Mouse (Mus musculus) neutrophil, adult 5-6 weeks (primary cell): ENCODE data around the gene Samd9l. TPM values are rescaled to one million over a fixed set of nuclear protein-coding genes. Genes with fewer than 3 reads are reported as not detected.
"Not testable (repeated sequence)": the region's sequence is repeated elsewhere in the genome, so short reads cannot be mapped to it uniquely, and the experiment has no call there.

Source experiments
- ATAC-seq: fragments of 151-379, 151-347 bp; 2 replicates; pipeline ENCODE4 v1.8.0; 2017; ENCODE audit warnings: mild to moderate bottlenecking, moderate TSS enrichment; ENCODE audit not compliant: insufficient number of reproducible peaks, poor library complexity, low FRiP score, severe bottlenecking; ENCODE audit errors: extremely low read depth
- total RNA-seq: library from RNA; stranded (forward); fragments of 200-1000 nt; gene quantifications from 2 replicates; pipeline ENCODE4 v1.2.3, GENCODE M21; 2017

Samd9l gene
- total RNA-seq = 382 and 384 TPM in 2 replicates

DNA sequence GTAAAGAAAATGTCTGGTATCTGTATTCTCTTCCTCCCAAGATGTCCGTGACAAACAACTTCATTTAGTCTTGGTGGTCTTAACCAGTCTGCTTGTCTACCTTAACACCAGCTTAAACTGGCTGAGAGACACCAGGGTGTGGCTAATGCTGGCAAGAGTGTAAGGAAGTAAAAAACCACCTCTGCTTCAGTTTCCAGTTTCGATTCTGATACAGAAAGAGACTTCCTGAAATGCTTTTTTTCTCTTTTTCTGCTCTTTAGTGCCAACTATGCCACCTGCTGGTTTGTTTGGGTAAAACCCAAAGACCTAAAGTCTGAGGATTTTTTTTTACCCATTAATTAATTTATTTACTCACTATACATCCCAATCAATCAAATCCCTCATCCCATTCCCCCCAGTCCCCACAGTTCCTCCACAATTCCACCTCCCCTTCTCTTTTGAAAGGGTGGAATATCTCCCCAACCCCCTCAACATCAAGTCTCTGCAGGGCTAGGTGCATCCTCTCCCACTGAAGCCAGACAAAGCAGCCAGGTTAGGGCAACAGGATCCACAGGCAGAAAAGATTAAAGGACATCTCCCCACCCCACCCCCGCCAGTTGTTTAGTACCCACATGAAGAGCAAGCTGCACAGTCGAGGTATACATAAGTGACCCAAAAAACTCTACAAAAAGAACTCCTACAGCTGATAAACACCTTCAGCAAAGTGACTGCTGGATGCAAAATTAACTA, at the start of gene Samd9l:
TSS of gene Samd9l (minus strand) at position 233 of the 729 bp plus-strand sequence.
- ATAC-seq = peak; percentile 93

DNA sequence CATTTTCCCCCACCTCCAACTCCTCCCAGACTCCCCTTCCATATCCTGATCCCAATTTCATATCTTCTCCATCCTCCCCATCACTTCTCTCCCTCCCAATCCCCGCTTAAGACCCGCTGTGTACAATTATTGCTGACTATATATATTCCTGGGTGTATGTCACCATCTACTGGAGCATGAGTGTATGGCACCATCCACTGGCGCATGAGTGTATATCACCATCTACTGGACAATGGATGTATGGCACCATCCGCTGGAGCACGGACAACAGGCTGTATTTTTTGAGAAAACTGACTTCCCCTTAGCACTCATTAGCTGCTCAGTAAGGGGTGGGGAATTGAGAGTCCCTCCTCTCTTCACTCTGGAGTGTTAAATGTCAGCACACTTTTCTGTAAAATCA, 48.0 kb upstream of the Samd9l start:
- ATAC-seq = peak; percentile 100

DNA sequence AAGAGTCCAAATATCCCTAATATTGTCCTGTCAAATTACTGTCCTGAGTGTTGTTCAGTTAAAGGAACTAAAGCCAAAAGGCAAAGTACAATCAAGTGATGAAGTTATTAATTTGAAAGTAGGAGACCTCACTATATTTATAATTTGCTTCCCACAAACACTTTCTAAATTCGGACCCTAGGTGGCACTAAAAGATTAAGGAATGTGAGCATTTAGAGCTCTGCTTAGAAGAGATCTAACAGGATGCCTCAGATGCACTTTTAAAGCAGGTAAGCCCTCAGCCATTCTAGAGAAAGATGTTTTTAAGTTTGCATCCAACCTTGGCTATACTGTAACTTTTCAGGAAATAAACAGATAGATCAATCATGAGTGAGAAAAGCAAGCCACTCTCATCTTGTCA, 44.5 kb upstream of the Samd9l start:
- ATAC-seq = no peak

DNA sequence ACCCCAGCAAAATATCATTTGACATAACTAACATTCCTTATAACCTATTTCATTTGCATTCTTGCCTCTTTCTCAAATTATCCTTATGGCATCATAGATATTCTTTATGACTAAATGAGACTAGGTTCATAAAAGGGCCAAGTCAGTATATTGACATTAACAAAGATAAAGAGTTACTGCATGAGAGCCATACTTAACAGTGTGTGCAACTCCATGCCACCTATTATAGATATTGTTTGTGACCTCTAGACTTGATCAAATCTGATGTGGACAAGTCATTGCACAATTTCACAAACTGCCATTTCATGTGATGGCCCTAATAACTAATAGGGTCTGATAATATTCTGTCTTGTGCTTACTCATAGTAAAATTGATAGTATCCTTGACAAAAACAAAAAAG, 36.7 kb upstream of the Samd9l start:
- ATAC-seq = no peak

DNA sequence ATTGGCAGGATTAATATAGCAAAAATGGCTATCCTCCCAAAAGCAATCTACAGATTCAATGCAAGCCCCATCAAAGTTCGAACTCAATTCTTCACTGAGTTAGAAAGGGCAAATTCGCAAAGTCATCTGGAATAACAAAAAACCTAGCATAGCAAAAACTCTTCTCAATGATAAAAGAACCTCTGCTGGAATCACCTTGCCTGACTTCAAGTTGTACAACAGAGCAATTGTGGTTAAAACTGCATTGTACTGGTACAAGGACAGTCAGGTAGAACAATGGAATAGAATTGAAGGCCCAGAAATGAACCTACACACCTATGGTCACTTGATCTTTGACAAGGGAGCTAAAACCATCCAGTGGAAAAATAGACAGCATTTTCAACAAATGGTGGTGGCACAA, 31.6 kb upstream of the Samd9l start:
- ATAC-seq = not testable (repeated sequence)

DNA sequence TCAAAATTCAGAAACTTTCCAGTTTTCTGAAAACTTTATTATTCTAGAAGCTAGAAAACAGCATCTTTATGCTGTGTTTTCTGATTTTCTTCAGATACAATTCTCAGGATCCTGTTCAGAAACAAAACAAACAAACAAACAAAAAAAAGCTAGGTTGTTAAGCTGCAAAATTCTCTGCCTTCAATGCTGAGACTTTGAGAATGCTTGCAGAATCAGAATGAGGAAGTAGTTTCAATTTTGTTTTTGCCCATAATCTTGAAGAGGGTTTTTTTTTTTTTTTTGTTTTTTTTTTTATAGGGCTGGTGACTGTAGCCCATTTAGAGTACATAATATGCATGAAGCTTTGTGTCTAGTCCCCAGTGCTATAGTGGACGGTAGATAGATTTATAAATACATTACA, 27.7 kb upstream of the Samd9l start:
- no peak for ATAC-seq

DNA sequence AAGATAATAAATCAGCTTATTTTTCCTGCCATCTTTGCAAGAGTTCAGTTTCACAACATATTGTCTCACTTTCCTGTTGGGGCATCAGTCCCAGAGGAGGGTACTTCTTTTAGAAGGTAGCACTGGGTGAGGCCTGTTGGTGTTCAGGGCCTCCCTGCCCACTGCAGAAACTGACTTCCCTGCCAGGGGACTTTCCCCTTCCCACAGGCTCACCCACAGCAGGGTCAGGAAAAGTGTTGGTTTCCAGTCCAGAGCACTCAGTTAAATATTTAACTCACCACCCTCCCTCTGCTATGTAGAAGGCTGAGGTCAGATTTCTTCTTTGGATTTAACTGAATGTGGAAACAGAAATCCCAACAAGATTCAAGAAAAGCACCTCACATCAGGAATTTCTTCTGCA, 26.0 kb upstream of the Samd9l start:
- peak; percentile 30; the same call in 1 of the 2 replicates for ATAC-seq

DNA sequence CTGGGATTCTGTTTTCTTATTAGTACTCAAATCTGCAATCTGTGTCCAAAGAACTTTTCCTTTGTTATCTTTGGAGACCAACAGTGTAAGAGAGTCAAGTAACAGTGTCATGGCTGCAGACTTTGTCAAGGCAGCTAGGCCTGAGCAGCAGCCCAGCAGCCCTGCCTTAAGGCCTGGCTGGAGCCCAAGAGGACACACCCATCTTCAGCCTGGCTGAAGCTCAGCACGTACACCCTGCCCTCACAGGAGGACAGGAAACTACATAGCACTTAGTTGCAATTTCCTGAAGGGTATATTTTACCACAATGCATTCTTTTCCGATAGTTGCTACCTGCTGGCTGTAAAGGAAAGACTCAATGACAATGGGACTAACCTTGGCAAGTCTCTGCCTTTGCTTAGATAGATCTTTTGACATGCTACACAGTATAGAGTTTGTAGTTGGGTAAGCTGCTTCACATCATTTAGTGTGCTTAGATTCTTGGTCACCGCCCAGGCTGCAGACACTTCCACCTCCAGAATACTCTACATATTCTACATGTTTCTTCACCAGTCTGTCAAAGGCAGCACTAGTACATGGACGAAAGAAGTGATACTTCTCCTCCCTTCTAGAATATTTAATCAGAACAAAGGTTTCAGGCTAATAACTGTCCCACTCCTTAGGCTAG, 25.4 kb upstream of the Samd9l start:
- ATAC-seq = peak; percentile 88

DNA sequence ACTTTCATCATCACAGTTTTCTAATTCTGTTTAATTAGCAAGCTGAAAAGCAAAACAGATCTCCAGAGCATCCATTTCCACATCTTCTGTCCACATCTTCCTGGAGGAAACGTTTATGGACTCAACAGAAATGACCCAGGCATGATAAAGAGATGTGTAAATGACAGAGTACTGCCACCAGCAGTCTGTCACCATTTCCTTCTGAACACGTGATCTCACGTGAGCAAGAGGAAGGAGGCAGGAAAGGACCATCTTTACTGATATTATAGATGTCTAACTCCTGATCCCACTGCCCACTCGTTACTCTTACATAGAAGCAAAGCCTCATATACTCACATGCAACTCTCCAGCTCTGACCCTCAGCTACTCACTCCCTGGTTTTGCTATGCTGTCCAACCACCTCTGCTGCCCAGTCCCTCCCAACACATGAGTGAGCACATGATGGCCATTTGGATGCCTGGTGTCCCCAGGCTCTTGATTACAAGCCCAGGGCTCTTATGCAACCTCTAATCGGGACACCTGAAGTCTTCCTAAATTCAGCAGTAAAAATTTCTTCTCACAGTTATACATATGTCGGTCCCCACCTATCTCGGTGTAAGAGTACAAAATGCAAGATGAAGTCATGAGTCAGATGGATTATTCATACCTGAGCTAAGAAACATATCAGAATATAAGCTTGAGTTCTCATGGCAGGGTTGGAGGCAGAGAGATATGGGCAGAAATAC, 2.0 kb downstream of the Samd9l start:
- peak; percentile 68 for ATAC-seq

DNA sequence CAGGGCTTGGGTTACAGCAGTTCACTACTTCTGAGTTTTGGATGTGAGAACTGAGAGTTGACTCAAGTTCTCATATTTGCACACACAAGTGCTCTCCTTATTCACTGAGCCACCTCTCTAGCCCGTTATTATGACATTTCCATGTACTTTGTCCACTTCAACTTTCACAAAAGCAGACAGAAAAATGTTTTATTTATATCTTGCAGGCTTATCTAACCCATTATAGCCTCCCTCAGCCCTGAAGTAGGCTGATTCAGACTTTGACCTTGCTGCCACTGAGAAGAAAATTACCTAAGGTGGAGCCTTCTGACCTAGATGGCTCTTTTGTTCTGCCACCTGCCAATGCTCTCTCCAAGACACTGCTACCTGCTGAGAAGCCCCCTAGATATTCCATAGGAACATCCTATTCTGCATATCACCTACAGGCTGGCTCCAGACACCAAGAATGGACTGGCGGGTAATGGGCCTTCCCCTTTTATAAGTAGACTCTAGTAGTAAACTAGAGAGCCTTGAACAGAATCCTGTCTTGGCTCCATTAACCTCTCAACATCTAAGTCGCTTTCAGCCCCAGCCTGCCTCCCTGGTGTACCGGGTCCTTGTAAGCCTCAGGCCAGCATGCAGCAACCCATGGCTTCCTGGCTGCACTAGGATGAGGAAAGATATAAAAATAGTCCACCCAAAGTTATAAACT, 3.3 kb downstream of the Samd9l start:
- ATAC-seq = not testable (repeated sequence)

DNA sequence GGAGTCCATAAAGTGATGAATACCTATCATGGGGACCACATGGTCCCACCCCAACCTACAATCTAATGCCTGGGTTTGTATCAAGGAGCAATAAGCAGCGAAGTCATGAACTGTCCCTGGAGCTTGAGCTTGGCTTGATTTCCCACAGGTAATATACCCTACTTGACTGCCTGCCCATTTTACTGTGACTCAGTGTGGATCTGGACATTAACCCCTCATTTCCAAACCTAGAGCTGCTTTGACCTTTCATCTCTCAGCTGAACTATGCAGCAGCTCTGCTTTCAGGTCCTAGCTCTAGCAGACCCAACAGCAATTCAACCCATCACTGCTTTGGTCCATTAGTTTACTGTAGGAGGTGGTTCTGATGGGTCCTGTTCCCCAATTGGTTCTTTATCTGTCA, 9.4 kb downstream of the Samd9l start:
- no peak for ATAC-seq

DNA sequence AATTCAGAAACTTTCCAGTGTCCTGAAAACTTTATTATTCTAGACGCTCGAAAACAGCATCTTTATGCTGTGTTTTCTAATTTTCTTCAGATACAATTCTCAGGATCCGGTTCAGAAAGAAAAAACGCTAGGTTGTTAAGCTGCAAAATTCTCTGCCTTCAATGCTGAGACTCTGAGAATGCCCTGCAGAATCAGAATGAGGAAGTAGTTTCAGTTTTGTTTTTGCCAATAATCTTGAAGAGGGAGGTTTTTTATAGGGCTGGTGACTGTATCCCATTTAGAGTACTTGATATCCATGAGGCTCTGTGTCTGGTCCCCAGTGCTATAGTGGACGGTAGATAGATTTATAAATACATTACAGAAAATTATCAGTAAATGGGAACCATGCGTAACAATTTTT, 12.8 kb downstream of the Samd9l start:
- ATAC-seq = peak; percentile 39; the same call in 1 of the 2 replicates

DNA sequence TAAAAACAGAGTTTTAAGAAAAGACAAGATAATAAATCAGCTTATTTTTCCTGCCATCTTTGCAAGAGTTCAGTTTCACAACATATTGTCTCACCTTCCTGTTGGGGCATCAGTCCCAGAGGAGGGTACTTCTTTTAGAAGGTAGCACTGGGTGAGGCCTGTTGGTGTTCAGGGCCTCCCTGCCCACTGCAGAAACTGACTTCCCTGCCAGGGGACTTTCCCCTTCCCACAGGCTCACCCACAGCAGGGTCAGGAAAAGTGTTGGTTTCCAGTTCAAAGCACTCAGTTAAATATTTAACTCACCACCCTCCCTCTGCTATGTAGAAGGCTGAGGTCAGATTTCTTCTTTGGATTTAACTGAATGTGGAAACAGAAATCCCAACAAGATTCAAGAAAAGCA, 14.6 kb downstream of the Samd9l start:
- ATAC-seq = not testable (repeated sequence)

DNA sequence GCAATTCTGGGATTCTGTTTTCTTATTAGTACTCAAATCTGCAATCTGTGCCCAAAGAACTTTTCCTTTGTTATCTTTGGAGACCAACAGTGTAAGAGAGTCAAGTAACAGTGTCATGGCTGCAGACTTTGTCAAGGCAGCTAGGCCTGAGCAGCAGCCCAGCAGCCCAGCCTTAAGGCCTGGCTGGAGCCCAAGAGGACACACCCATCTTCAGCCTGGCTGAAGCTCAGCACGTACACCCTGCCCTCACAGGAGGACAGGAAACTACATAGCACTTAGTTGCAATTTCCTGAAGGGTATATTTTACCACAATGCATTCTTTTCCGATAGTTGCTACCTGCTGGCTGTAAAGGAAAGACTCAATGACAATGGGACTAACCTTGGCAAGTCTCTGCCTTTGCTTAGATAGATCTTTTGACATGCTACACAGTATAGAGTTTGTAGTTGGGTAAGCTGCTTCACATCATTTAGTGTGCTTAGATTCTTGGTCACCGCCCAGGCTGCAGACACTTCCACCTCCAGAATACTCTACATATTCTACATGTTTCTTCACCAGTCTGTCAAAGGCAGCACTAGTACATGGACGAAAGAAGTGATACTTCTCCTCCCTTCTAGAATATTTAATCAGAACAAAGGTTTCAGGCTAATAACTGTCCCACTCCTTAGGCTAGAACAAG, 15.1 kb downstream of the Samd9l start:
- peak; percentile 83 for ATAC-seq

DNA sequence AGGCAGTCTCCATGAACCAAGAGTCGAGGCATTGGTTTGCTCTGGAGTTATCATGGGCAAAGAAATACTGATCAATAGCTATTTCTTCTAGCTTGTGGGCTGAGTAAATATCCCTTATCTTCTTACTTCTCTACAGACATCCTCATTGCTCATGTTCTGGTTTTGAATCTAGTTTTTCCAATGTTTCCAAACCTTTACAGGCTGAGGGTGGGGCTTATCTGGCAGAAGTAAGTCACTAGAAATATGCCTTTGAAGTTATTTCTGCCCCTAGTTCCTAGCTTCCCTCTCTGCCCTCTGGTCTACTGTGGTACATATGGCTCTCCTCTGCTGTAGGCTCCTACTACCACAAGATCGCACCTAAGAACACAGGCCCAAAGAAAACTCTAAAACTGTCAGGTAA, 20.2 kb downstream of the Samd9l start:
- ATAC-seq = no peak

DNA sequence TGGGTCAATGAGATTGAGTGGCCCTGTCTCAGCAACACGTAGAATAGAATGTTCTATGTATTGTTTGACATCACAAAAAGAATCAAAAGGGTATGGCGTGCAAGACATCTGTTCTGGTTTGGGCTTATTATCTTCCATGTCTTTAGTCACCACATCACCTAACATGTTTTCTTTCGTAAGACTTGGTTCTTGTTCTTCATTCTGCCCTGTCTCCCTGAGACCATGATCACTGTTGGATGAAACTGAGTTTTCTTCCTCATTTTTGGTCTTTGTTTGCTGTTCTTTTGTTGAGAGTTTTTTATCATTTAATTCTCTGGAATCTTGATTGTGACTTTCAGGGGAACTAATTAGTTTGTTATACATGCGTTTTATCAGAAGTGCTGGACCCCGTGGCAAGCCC, 22.7 kb downstream of the Samd9l start:
- no peak for ATAC-seq

DNA sequence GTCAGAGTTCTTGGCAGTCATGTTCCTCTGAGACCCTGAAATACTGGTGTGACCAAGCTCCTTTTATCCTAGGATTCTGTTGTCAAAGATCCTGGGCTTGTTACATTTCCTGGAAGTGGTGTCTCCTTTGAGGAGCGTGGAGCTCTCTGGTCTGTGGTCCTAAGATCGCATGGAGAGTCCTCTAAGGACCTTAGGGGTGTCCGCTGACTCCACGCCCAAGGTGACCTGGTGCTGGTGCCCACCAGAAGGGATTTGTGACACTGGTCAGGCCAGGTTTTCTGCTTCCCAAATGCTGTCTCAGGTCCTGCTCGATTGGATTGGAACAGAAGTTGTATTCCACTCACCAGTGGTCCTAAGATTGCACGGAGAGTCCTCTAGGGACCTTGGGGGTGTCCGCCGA, 29.8 kb downstream of the Samd9l start:
- no peak for ATAC-seq

DNA sequence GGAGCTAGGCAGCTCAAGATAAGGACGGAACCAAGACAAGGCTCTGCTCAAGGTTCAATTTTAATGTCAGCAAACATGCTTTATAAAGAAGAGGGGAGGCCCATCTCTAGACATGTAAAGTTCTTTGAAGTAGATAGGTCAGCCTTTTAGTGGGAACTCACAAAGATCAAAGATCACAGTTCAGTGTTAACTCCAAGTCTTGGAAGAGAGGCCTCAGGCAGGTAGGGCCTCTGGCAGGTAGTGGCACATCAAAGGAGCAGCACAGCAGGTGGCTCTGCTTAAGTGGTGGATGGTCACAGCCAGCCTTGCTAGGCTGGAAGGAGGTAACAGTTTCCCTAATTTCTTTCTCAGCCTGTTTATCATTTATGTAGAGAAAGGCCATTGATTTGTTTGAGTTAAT, 33.8 kb downstream of the Samd9l start:
- not testable (repeated sequence) for ATAC-seq
